Mouse (Mus musculus): ENCODE results near the gene Krt222. TPM values are rescaled to one million over a fixed set of nuclear protein-coding genes. Genes with fewer than 3 reads are reported as not detected.

Krt222 gene
- 0.07 and 0.12 TPM in 2 replicates for polyA plus RNA-seq (2016; fragmentation: Nextera tagmentation; extraction: Ambion mirVana)

GRCm38 (mm10) chr11:99243820-99244374 lies at the start of gene Krt222:
Krt222 (minus strand) TSS chr11:99244085.
- DNase-seq (ENCODE audit: extremely low spot score, low spot score), result peak; percentile 20
- Histone ChIP-seq H3K4me1 (peaks cover 8% of the 10 kb centered on the region), H3K9me3 (no peaks in the 10 kb centered on the region), H3K36me3 (replicated peaks) (no peaks in the 10 kb centered on the region), H3K4me3 (peak within 1 kb of the TSS; percentile 40), H3K27ac (no peak within 1 kb of the TSS), H3K27me3 (ENCODE audit: poor library complexity, severe bottlenecking) (no peaks in the 10 kb centered on the region)
- WGBS, result 8% methylated on average over 17 of the region's 17 CpGs

- Histone ChIP-seq H3K4me1 (no peaks in the 10 kb centered on the region), H3K36me3 (replicated peaks) (no peaks in the 10 kb centered on the region), H3K4me3 (no peak overlapping the region), H3K9me3 (no peaks in the 10 kb centered on the region), H3K27ac (no peak overlapping the region), H3K27me3 (ENCODE audit: poor library complexity, severe bottlenecking) (no peaks in the 10 kb centered on the region)
- 65% methylated on average over 5 of the region's 5 CpGs for WGBS
- peak; percentile 23 for DNase-seq (ENCODE audit: extremely low spot score, low spot score)
Measured at GRCm38 (mm10) chr11:99292846-99293245, 49.0 kb upstream of the Krt222 start.

- Histone ChIP-seq H3K27ac (no peak within 1 kb of the TSS), H3K4me3 (no peak within 1 kb of the TSS)
- WGBS, result 55% methylated on average over 11 of the region's 11 CpGs
Measured at GRCm38 (mm10) chr11:99284833-99285312, 41.0 kb upstream of the Krt222 start, which contains the start of gene Krt24. Krt24 (minus strand) TSS chr11:99285262.

GRCm38 (mm10) chr11:99284011-99284410 lies 40.1 kb upstream of the Krt222 start:
- Histone ChIP-seq H3K4me1 (peaks cover 4% of the 10 kb centered on the region; the same call in 1 of the 2 replicates), H3K36me3 (replicated peaks) (no peaks in the 10 kb centered on the region), H3K27ac (no peak overlapping the region), H3K4me3 (no peak overlapping the region), H3K9me3 (no peaks in the 10 kb centered on the region), H3K27me3 (ENCODE audit: poor library complexity, severe bottlenecking) (no peaks in the 10 kb centered on the region)
- WGBS, result 85% methylated on average over 5 of the region's 5 CpGs
- DNase-seq (ENCODE audit: extremely low spot score, low spot score), result no peak

More at GRCm38 (mm10) chr11:99284833-99285312, 41.0 kb upstream of the Krt222 start, which contains the start of gene Krt24:
- no peaks in the 10 kb centered on the region for H3K9me3 ChIP-seq
- no peaks in the 10 kb centered on the region for H3K36me3 ChIP-seq (replicated peaks)
- H3K4me1 ChIP-seq, result peaks cover 4% of the 10 kb centered on the region; the same call in 1 of the 2 replicates
- DNase-seq (ENCODE audit: extremely low spot score, low spot score), result no peak
- no peaks in the 10 kb centered on the region for H3K27me3 ChIP-seq (ENCODE audit: poor library complexity, severe bottlenecking)

- DNase-seq (ENCODE audit: extremely low spot score, low spot score), result no peak
- no peak overlapping the region for H3K4me3 ChIP-seq
- H3K4me1 ChIP-seq, result peaks cover 4% of the 10 kb centered on the region; the same call in 1 of the 2 replicates
- H3K9me3 ChIP-seq, result no peaks in the 10 kb centered on the region
- 56% methylated on average over 4 of the region's 4 CpGs for WGBS
- no peaks in the 10 kb centered on the region for H3K27me3 ChIP-seq (ENCODE audit: poor library complexity, severe bottlenecking)
- no peaks in the 10 kb centered on the region for H3K36me3 ChIP-seq (replicated peaks)
- no peak overlapping the region for H3K27ac ChIP-seq
Measured at GRCm38 (mm10) chr11:99283334-99283733, 39.4 kb upstream of the Krt222 start.

GRCm38 (mm10) chr11:99281116-99281515 lies 37.2 kb upstream of the Krt222 start:
- Histone ChIP-seq H3K27ac (no peak overlapping the region), H3K4me3 (no peak overlapping the region), H3K36me3 (replicated peaks) (no peaks in the 10 kb centered on the region), H3K4me1 (peaks cover 4% of the 10 kb centered on the region; the same call in 1 of the 2 replicates), H3K27me3 (ENCODE audit: poor library complexity, severe bottlenecking) (no peaks in the 10 kb centered on the region), H3K9me3 (no peaks in the 10 kb centered on the region)
- 75% methylated on average over 9 of the region's 9 CpGs for WGBS
- DNase-seq (ENCODE audit: extremely low spot score, low spot score), result no peak

GRCm38 (mm10) chr11:99279986-99280385 lies 36.1 kb upstream of the Krt222 start:
- H3K4me1 ChIP-seq, result peaks cover 3% of the 10 kb centered on the region; the same call in 1 of the 2 replicates
- no peaks in the 10 kb centered on the region for H3K27me3 ChIP-seq (ENCODE audit: poor library complexity, severe bottlenecking)
- DNase-seq (ENCODE audit: extremely low spot score, low spot score), result no peak
- no peaks in the 10 kb centered on the region for H3K9me3 ChIP-seq
- no peaks in the 10 kb centered on the region for H3K36me3 ChIP-seq (replicated peaks)
- 86% methylated on average over 5 of the region's 5 CpGs for WGBS
- no peak overlapping the region for H3K4me3 ChIP-seq
- H3K27ac ChIP-seq, result no peak overlapping the region

GRCm38 (mm10) chr11:99276786-99277185 lies 32.9 kb upstream of the Krt222 start:
- Histone ChIP-seq H3K27me3 (ENCODE audit: poor library complexity, severe bottlenecking) (no peaks in the 10 kb centered on the region), H3K4me3 (no peak overlapping the region), H3K9me3 (no peaks in the 10 kb centered on the region), H3K4me1 (no peaks in the 10 kb centered on the region), H3K27ac (no peak overlapping the region), H3K36me3 (replicated peaks) (no peaks in the 10 kb centered on the region)
- 78% methylated on average over 7 of the region's 7 CpGs for WGBS
- DNase-seq (ENCODE audit: extremely low spot score, low spot score), result no peak

GRCm38 (mm10) chr11:99275624-99276023 lies 31.7 kb upstream of the Krt222 start:
- no peak overlapping the region for H3K4me3 ChIP-seq
- 84% methylated on average over 6 of the region's 6 CpGs for WGBS
- H3K27me3 ChIP-seq (ENCODE audit: poor library complexity, severe bottlenecking), result no peaks in the 10 kb centered on the region
- no peak overlapping the region for H3K27ac ChIP-seq
- H3K36me3 ChIP-seq (replicated peaks), result no peaks in the 10 kb centered on the region
- no peak for DNase-seq (ENCODE audit: extremely low spot score, low spot score)
- no peaks in the 10 kb centered on the region for H3K9me3 ChIP-seq
- no peaks in the 10 kb centered on the region for H3K4me1 ChIP-seq

GRCm38 (mm10) chr11:99272721-99273120 lies 28.8 kb upstream of the Krt222 start:
- H3K36me3 ChIP-seq (replicated peaks), result no peaks in the 10 kb centered on the region
- no peak overlapping the region for H3K4me3 ChIP-seq
- WGBS, result 85% methylated on average over 4 of the region's 4 CpGs
- H3K9me3 ChIP-seq, result no peaks in the 10 kb centered on the region
- no peaks in the 10 kb centered on the region for H3K4me1 ChIP-seq
- DNase-seq (ENCODE audit: extremely low spot score, low spot score), result no peak
- no peaks in the 10 kb centered on the region for H3K27me3 ChIP-seq (ENCODE audit: poor library complexity, severe bottlenecking)
- no peak overlapping the region for H3K27ac ChIP-seq

GRCm38 (mm10) chr11:99269192-99269591 lies 25.3 kb upstream of the Krt222 start:
- H3K4me1 ChIP-seq, result peaks cover 7% of the 10 kb centered on the region
- H3K9me3 ChIP-seq, result no peaks in the 10 kb centered on the region
- no peaks in the 10 kb centered on the region for H3K36me3 ChIP-seq (replicated peaks)
- no peak overlapping the region for H3K4me3 ChIP-seq
- WGBS, result 85% methylated on average over 7 of the region's 7 CpGs
- H3K27me3 ChIP-seq (ENCODE audit: poor library complexity, severe bottlenecking), result no peaks in the 10 kb centered on the region
- DNase-seq (ENCODE audit: extremely low spot score, low spot score), result no peak
- no peak overlapping the region for H3K27ac ChIP-seq

- H3K27ac ChIP-seq, result no peak overlapping the region
- peaks cover 7% of the 10 kb centered on the region for H3K4me1 ChIP-seq
- no peaks in the 10 kb centered on the region for H3K27me3 ChIP-seq (ENCODE audit: poor library complexity, severe bottlenecking)
- WGBS, result 41% methylated on average over 9 of the region's 9 CpGs
- H3K4me3 ChIP-seq, result no peak overlapping the region
- no peaks in the 10 kb centered on the region for H3K36me3 ChIP-seq (replicated peaks)
- no peak for DNase-seq (ENCODE audit: extremely low spot score, low spot score)
- H3K9me3 ChIP-seq, result no peaks in the 10 kb centered on the region
Measured at GRCm38 (mm10) chr11:99265796-99266195, 21.9 kb upstream of the Krt222 start.

- no peak for DNase-seq (ENCODE audit: extremely low spot score, low spot score)
Measured at GRCm38 (mm10) chr11:99265220-99265619, 21.3 kb upstream of the Krt222 start.

More at GRCm38 (mm10) chr11:99265220-99265619, 21.3 kb upstream of the Krt222 start:
- Histone ChIP-seq H3K9me3 (no peaks in the 10 kb centered on the region), H3K4me3 (no peak overlapping the region), H3K27ac (no peak overlapping the region), H3K27me3 (ENCODE audit: poor library complexity, severe bottlenecking) (no peaks in the 10 kb centered on the region), H3K4me1 (peaks cover 7% of the 10 kb centered on the region), H3K36me3 (replicated peaks) (no peaks in the 10 kb centered on the region)
- whole genome bisulfite sequencing, result 79% methylated on average over 9 of the region's 9 CpGs
